Mouse (Mus musculus): ENCODE measurements around the gene Josd2.

Gene Josd2

GRCm38 (mm10) chr7:44472961-44473646, 5.3 kb downstream of the Josd2 start:
- DNase-seq, result no peak

GRCm38 (mm10) chr7:44474419-44474818, 6.6 kb downstream of the Josd2 start:
- DNase-seq, result no peak

- no peak for DNase-seq
Observed at GRCm38 (mm10) chr7:44475046-44475614, 7.3 kb downstream of the Josd2 start.

GRCm38 (mm10) chr7:44482836-44483435, 15.2 kb downstream of the Josd2 start:
- no peak for DNase-seq

GRCm38 (mm10) chr7:44484109-44484508, 16.3 kb downstream of the Josd2 start:
- no peak for DNase-seq

GRCm38 (mm10) chr7:44484841-44485571, 17.2 kb downstream of the Josd2 start:
- peak; percentile 77 for DNase-seq

- DNase-seq, result no peak
Observed at GRCm38 (mm10) chr7:44485572-44486195, 17.9 kb downstream of the Josd2 start.

GRCm38 (mm10) chr7:44486927-44487575, 19.3 kb downstream of the Josd2 start:
- DNase-seq, result no peak

- no peak for DNase-seq
Observed at GRCm38 (mm10) chr7:44487936-44488335, 20.2 kb downstream of the Josd2 start.

- DNase-seq, result no peak
Observed at GRCm38 (mm10) chr7:44488545-44488944, 20.8 kb downstream of the Josd2 start.

GRCm38 (mm10) chr7:44490281-44490680, 22.5 kb downstream of the Josd2 start:
- DNase-seq, result no peak

GRCm38 (mm10) chr7:44491391-44491790, 23.6 kb downstream of the Josd2 start:
- DNase-seq, result no peak

- no peak for DNase-seq
Observed at GRCm38 (mm10) chr7:44492166-44492826, 24.5 kb downstream of the Josd2 start.

- DNase-seq, result no peak
Observed at GRCm38 (mm10) chr7:44494681-44495080, 26.9 kb downstream of the Josd2 start.

- no peak for DNase-seq
Observed at GRCm38 (mm10) chr7:44495086-44495485, 27.3 kb downstream of the Josd2 start.

- DNase-seq, result peak; percentile 97
Observed at GRCm38 (mm10) chr7:44495992-44496770, 28.4 kb downstream of the Josd2 start, which contains the start of the genes Emc10 and Fam71e1. TSS of gene Emc10 (minus strand) at chr7:44496529. TSS of gene Fam71e1 (plus strand) at chr7:44496581.

- no peak for DNase-seq
Observed at GRCm38 (mm10) chr7:44496771-44497109, 29.0 kb downstream of the Josd2 start.

- no peak for DNase-seq
Observed at GRCm38 (mm10) chr7:44497361-44498055, 29.7 kb downstream of the Josd2 start.

GRCm38 (mm10) chr7:44498922-44499321, 31.1 kb downstream of the Josd2 start:
- no peak for DNase-seq

- DNase-seq, result no peak
Observed at GRCm38 (mm10) chr7:44500046-44500445, 32.3 kb downstream of the Josd2 start.
